Mouse (Mus musculus): Measurements from ENCODE around the gene Pard6b. TPM values are rescaled to one million over a fixed set of nuclear protein-coding genes. Genes with fewer than 3 reads are reported as not detected.
A peak's percentile ranks its signal among the peaks of the same experiment; 100 is the strongest.

The Pard6b gene
- polyA plus RNA-seq (2016; fragmentation: Nextera tagmentation; extraction: Ambion mirVana): 11.4 and 13.5 TPM in 2 replicates

- Histone ChIP-seq H3K4me3 (replicated peaks) (peak within 1 kb of the TSS; percentile 83), H3K36me3 (replicated peaks) (no peaks in the 10 kb centered on the region), H3K9me3 (no peaks in the 10 kb centered on the region), H3K4me2 (peak within 1 kb of the TSS; percentile 96), H3K27me3 (peaks cover 21% of the 10 kb centered on the region), H3K9ac (peak within 1 kb of the TSS; percentile 84), H3K27ac (peak within 1 kb of the TSS; percentile 78), H3K4me1 (peaks cover 23% of the 10 kb centered on the region)
- WGBS: under 1% methylated on average over 88 of the region's 110 CpGs
- ATAC-seq (ENCODE audit: low FRiP score): peak; percentile 97
Observed at GRCm38 (mm10) chr2:168080431-168081246, at the start of gene Pard6b. Gene Pard6b, plus strand, starts transcription at chr2:168081004.

- Histone ChIP-seq H3K4me1 (no peaks in the 10 kb centered on the region), H3K27ac (no peak overlapping the region), H3K27me3 (no peaks in the 10 kb centered on the region), H3K9ac (no peak overlapping the region), H3K9me3 (no peaks in the 10 kb centered on the region), H3K4me3 (replicated peaks) (no peak overlapping the region), H3K4me2 (no peak overlapping the region), H3K36me3 (replicated peaks) (no peaks in the 10 kb centered on the region)
- 62% methylated on average over 2 of the region's 2 CpGs for WGBS
- no peak for ATAC-seq (ENCODE audit: low FRiP score)
Observed at GRCm38 (mm10) chr2:168031842-168032241, 49.0 kb upstream of the Pard6b start.

GRCm38 (mm10) chr2:168033905-168034304, 46.9 kb upstream of the Pard6b start:
- H3K27ac ChIP-seq: no peak overlapping the region
- peaks cover 3% of the 10 kb centered on the region; the same call in 1 of the 2 replicates for H3K4me1 ChIP-seq
- no peaks in the 10 kb centered on the region for H3K36me3 ChIP-seq (replicated peaks)
- H3K4me2 ChIP-seq: no peak overlapping the region
- H3K9me3 ChIP-seq: no peaks in the 10 kb centered on the region
- no peaks in the 10 kb centered on the region for H3K27me3 ChIP-seq
- no peak for ATAC-seq (ENCODE audit: low FRiP score)
- H3K9ac ChIP-seq: no peak overlapping the region
- 75% methylated on average over 10 of the region's 10 CpGs for WGBS
- H3K4me3 ChIP-seq (replicated peaks): no peak overlapping the region

- WGBS: 88% methylated on average over 6 of the region's 6 CpGs
- no peak overlapping the region for H3K4me2 ChIP-seq
- no peaks in the 10 kb centered on the region for H3K36me3 ChIP-seq (replicated peaks)
- H3K27ac ChIP-seq: no peak overlapping the region
- no peaks in the 10 kb centered on the region for H3K27me3 ChIP-seq
- H3K4me3 ChIP-seq (replicated peaks): no peak overlapping the region
- peaks cover 3% of the 10 kb centered on the region; the same call in 1 of the 2 replicates for H3K4me1 ChIP-seq
- no peaks in the 10 kb centered on the region for H3K9me3 ChIP-seq
- H3K9ac ChIP-seq: no peak overlapping the region
- ATAC-seq (ENCODE audit: low FRiP score): no peak
Observed at GRCm38 (mm10) chr2:168035907-168036306, 44.9 kb upstream of the Pard6b start.

GRCm38 (mm10) chr2:168037063-168037462, 43.7 kb upstream of the Pard6b start:
- H3K27ac ChIP-seq: no peak overlapping the region
- H3K9me3 ChIP-seq: no peaks in the 10 kb centered on the region
- no peaks in the 10 kb centered on the region for H3K36me3 ChIP-seq (replicated peaks)
- no peaks in the 10 kb centered on the region for H3K27me3 ChIP-seq
- no peak overlapping the region for H3K4me3 ChIP-seq (replicated peaks)
- ATAC-seq (ENCODE audit: low FRiP score): no peak
- H3K4me1 ChIP-seq: peaks cover 3% of the 10 kb centered on the region; the same call in 1 of the 2 replicates
- H3K9ac ChIP-seq: no peak overlapping the region
- WGBS: 40% methylated on average over 3 of the region's 3 CpGs
- H3K4me2 ChIP-seq: no peak overlapping the region

GRCm38 (mm10) chr2:168040751-168041150, 40.1 kb upstream of the Pard6b start:
- 57% methylated on average over 3 of the region's 3 CpGs for WGBS
- H3K4me2 ChIP-seq: no peak overlapping the region
- no peak overlapping the region for H3K9ac ChIP-seq
- H3K4me1 ChIP-seq: peaks cover 8% of the 10 kb centered on the region
- no peaks in the 10 kb centered on the region for H3K9me3 ChIP-seq
- ATAC-seq (ENCODE audit: low FRiP score): no peak
- no peaks in the 10 kb centered on the region for H3K36me3 ChIP-seq (replicated peaks)
- H3K4me3 ChIP-seq (replicated peaks): no peak overlapping the region
- peaks cover 7% of the 10 kb centered on the region; the same call in 1 of the 2 replicates for H3K27me3 ChIP-seq
- H3K27ac ChIP-seq: no peak overlapping the region

- ATAC-seq (ENCODE audit: low FRiP score): no peak
- no peak overlapping the region for H3K4me2 ChIP-seq
- no peak overlapping the region for H3K27ac ChIP-seq
- peaks cover 7% of the 10 kb centered on the region; the same call in 1 of the 2 replicates for H3K27me3 ChIP-seq
- WGBS: 75% methylated on average over 6 of the region's 6 CpGs
- H3K4me3 ChIP-seq (replicated peaks): no peak overlapping the region
- no peaks in the 10 kb centered on the region for H3K9me3 ChIP-seq
- no peaks in the 10 kb centered on the region for H3K36me3 ChIP-seq (replicated peaks)
- H3K4me1 ChIP-seq: peaks cover 9% of the 10 kb centered on the region
- H3K9ac ChIP-seq: no peak overlapping the region
Observed at GRCm38 (mm10) chr2:168042019-168042418, 38.8 kb upstream of the Pard6b start.

- no peak for ATAC-seq (ENCODE audit: low FRiP score)
- no peaks in the 10 kb centered on the region for H3K9me3 ChIP-seq
Observed at GRCm38 (mm10) chr2:168044681-168045287, 36.0 kb upstream of the Pard6b start.

GRCm38 (mm10) chr2:168045357-168045756, 35.4 kb upstream of the Pard6b start:
- Histone ChIP-seq H3K4me1 (peaks cover 21% of the 10 kb centered on the region), H3K9me3 (no peaks in the 10 kb centered on the region), H3K27me3 (peaks cover 37% of the 10 kb centered on the region), H3K4me3 (replicated peaks) (no peak overlapping the region), H3K4me2 (no peak overlapping the region), H3K27ac (peak overlapping the region; percentile 32; the same call in 1 of the 2 replicates), H3K36me3 (replicated peaks) (no peaks in the 10 kb centered on the region), H3K9ac (no peak overlapping the region)
- WGBS: 70% methylated on average over 13 of the region's 13 CpGs
- ATAC-seq (ENCODE audit: low FRiP score): no peak

More at GRCm38 (mm10) chr2:168044681-168045287, 36.0 kb upstream of the Pard6b start:
- H3K4me3 ChIP-seq (replicated peaks): no peak overlapping the region
- no peak overlapping the region for H3K9ac ChIP-seq
- 72% methylated on average over 10 of the region's 10 CpGs for WGBS
- no peak overlapping the region for H3K27ac ChIP-seq
- H3K36me3 ChIP-seq (replicated peaks): no peaks in the 10 kb centered on the region
- peaks cover 16% of the 10 kb centered on the region for H3K4me1 ChIP-seq
- H3K4me2 ChIP-seq: no peak overlapping the region
- H3K27me3 ChIP-seq: peaks cover 31% of the 10 kb centered on the region

GRCm38 (mm10) chr2:168045771-168046170, 35.0 kb upstream of the Pard6b start:
- peak overlapping the region; percentile 32; the same call in 1 of the 2 replicates for H3K27ac ChIP-seq
- no peak for ATAC-seq (ENCODE audit: low FRiP score)

GRCm38 (mm10) chr2:168046467-168046866, 34.3 kb upstream of the Pard6b start:
- Histone ChIP-seq H3K4me1 (peaks cover 24% of the 10 kb centered on the region), H3K4me2 (no peak overlapping the region), H3K9ac (no peak overlapping the region), H3K36me3 (replicated peaks) (no peaks in the 10 kb centered on the region), H3K9me3 (no peaks in the 10 kb centered on the region), H3K27ac (peak overlapping the region; percentile 32; the same call in 1 of the 2 replicates), H3K4me3 (replicated peaks) (no peak overlapping the region), H3K27me3 (peaks cover 48% of the 10 kb centered on the region)
- 79% methylated on average over 4 of the region's 4 CpGs for WGBS
- ATAC-seq (ENCODE audit: low FRiP score): no peak

More at GRCm38 (mm10) chr2:168045771-168046170, 35.0 kb upstream of the Pard6b start:
- Histone ChIP-seq H3K36me3 (replicated peaks) (no peaks in the 10 kb centered on the region), H3K9ac (no peak overlapping the region), H3K4me3 (replicated peaks) (no peak overlapping the region), H3K4me2 (no peak overlapping the region), H3K4me1 (peaks cover 24% of the 10 kb centered on the region), H3K9me3 (no peaks in the 10 kb centered on the region), H3K27me3 (peaks cover 41% of the 10 kb centered on the region)
- WGBS: 16% methylated on average over 5 of the region's 5 CpGs

GRCm38 (mm10) chr2:168049002-168049635, 31.7 kb upstream of the Pard6b start:
- 13% methylated on average over 16 of the region's 16 CpGs for WGBS
- Histone ChIP-seq H3K9ac (no peak overlapping the region), H3K27ac (no peak overlapping the region), H3K36me3 (replicated peaks) (no peaks in the 10 kb centered on the region), H3K9me3 (no peaks in the 10 kb centered on the region), H3K4me1 (peaks cover 24% of the 10 kb centered on the region), H3K4me3 (replicated peaks) (0 out of 2 replicates have a peak overlapping the region, but pooled peaks have one; percentile 45), H3K4me2 (peak overlapping the region; percentile 83), H3K27me3 (peaks cover 63% of the 10 kb centered on the region)
- no peak for ATAC-seq (ENCODE audit: low FRiP score)
